Mouse (Mus musculus) mouse embryonic stem cell (cell line): Measurements from ENCODE around the gene Hes2.

Experiments
- in situ Hi-C, 2 experiments: fragments of 300-500 bp; cut with MboI; formaldehyde crosslinking; loops; 1 replicate in 1 of 2; 3 replicates in 1 of 2; pipeline ENCODE4 v1.14.3; 2019 to 2020; ENCODE audit warnings: low sequenced_read_pairs in 2 of 2, low pct_unique_long_range_greater_than_20kb in 1 of 2, mixed read lengths in 1 of 2; ENCODE audit not compliant: unreplicated experiment in 1 of 2

Hes2 gene

DNA sequence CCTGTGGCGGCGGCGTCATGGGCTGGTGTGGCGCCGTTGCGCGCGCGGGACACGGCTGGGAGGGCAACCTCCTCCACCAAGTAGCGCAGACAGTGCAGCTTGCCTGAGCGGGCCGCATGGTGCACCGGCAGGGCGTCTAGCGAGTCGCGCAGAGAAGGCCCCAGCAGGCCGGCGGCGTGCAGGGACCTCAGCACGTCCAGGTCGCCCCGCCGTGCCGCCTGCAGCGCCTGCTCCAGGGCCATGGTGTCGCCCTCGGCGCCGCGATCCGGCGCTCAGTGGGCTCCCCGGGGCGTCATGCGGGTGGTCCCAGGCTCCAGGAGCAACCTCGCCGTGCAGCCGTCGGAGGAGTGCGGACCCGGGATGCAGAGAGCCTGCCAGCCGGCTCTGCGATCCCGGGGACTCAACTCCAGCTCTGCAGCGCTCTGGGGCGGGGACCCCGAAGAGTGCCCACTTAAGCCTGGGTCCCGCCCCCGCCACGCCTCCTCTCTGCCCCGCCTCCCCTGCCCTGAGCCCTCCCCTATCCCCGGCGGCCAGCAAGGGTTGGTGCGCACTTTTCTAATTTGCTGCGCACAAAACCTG, 6.6 kb upstream of the Hes2 start, which contains the start of gene Espn:
Gene Espn, minus strand, starts transcription at position 406 of the 579 bp plus-strand sequence.
- in situ Hi-C loops, result no loop called here

DNA sequence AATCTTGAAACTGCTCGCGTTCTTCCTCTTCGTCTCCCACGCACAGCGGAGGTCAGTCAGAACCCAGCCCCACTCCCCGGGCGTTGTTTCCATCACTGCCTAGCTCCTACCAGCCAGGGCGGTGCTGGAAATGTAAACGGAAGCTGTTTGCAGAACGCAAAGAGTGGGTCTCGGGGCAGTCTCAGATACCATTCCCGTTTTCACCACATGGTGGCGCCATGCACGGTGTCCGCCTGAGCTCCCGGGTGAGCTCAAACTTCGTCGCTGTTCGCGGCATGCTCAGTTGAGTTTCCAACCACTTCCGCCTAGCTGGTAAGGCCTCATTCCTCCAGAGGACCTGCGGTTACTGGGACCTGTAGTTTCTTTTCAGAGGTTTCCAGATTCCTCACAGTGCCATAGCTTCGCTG, 4.9 kb upstream of the Hes2 start:
- in situ Hi-C loops, result no loop called here

DNA sequence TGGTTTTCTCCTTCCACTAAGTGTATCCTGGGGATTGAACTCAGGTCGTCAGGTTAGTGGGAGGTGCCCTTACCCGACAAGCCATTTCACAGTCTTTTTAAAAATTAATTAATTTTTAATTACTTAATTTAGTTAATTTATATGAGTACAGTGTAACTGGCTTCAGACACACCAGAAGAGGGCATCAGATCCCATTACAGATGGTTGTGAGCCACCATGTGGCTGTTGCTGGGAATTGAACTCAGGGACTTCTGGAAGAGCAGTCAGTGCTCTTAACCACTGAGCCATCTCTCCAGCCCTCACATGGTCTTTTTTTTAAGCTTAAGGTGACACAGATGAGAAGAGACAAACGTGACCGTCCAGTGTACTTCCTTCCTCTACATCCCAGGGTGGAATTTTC, 3.6 kb upstream of the Hes2 start:
- in situ Hi-C loops, result no loop called here

DNA sequence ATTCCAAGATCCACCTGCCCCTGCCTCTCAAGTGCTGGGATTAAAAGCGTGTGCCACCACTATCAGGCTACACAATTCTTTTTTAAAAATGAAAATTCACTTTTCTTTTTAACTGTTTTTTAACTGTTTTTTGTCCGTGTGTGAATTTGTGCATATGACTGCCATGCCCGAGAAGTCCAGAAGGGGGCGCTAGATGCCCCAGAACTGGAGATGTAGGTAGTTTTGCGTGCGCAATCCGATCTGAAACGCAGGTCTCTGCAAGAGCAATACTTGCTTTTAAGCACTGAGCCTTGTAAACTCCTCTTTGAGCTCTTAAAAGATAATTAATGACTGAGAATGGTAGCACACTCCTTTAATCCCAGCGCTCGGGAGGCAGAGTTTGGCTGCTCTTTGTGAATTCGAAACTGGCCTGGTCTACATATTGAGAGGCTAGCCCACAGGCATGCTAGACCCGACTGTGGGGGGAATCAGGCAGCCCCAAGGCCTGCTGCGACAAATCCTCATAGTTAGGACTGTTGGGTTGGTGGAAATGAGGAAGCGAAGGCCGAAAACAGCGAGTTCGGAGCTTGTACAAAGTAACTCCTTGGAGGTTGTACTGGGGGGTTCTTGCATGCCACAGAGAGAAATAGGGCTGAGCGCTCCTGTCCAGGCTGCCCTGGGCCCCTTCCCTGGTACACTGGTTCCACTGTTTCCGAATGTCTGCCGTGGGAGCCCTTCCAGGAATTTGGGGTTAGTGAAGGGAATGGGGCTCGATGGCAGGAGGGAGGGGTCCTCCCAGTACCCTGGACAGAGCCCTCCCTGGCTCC, 685 bp upstream of the Hes2 start:
- in situ Hi-C loops, result no loop called here

DNA sequence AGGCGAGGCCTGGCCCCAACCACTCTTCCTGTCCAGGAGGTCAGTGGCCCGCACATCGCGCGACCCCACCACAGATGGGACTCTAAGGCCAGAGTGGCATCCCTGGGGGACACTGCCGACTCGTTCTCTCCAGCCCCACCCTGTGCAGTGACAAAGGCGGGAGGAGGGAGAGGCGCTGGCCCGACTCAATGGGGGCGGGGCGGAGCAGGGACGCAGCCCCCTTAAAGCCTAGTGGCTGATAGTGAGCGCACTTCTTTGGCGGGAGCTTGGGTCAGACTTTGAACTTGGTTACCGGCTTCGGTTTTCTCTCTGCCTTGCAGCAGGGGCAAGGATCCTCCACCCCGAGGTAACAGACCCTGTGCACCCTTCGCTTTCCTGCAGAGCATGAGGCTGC, 615 bp downstream of the Hes2 start:
- in situ Hi-C loops, result no loop called here

DNA sequence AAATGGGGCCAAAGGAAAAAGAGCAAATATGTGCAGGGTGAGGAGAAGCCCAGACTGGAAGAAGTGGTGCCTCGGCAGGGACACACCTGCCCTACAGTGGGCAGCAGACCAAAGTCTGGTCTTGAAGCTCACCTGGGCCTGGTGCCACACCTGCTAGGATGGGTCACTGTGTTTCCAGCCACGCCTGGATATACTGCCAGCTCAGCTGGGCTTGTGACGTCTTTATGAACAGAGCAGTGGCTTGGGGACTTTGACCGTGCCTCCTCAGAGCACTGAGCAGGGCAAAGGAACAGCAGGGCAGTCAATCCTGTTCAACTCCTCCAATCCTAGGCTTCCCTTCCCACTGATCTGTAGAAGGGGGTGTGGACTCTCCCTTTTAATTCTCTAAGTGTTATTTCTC, 2.1 kb downstream of the Hes2 start:
- in situ Hi-C loops, result no loop called here

DNA sequence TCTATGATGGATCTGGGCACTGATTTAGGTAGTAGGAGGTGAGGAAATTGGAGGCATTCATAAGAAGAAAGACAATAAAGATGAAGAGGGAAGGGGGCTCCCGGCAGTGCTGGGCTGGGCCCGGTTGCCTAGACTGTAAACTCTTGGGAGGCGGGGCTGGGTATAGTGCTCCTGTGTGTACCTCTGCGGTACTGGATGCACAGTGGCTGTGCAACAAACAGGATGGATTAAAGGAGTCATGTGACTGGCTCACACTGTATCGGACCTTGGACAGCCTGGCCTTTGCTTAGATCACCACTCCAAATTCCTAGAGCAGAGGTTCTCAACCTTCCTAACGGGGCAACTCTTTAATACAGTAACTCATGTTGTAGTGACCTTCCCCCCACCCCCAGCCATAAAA, 2.9 kb downstream of the Hes2 start:
- in situ Hi-C loops, result no loop called here

DNA sequence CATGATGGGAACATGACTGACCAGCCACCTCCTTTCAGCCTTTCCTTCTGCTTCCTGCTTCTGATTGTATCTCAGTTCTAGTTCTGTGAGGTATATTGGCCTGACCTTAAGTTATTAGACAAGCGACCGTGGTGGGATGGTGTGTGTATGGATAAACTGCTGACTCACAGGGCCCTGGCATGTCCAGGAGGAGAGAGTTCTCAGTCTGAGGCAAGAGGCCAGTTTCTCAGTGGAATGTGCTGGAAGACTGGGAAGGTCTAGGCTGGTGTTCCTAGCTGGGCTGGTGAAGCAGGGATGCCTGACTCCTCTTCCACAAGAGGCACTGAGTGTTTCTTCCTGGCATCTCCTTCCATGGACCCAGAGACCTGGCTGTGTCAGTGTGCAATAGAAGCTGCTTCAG, 4.1 kb downstream of the Hes2 start:
- in situ Hi-C loops, result no loop called here

DNA sequence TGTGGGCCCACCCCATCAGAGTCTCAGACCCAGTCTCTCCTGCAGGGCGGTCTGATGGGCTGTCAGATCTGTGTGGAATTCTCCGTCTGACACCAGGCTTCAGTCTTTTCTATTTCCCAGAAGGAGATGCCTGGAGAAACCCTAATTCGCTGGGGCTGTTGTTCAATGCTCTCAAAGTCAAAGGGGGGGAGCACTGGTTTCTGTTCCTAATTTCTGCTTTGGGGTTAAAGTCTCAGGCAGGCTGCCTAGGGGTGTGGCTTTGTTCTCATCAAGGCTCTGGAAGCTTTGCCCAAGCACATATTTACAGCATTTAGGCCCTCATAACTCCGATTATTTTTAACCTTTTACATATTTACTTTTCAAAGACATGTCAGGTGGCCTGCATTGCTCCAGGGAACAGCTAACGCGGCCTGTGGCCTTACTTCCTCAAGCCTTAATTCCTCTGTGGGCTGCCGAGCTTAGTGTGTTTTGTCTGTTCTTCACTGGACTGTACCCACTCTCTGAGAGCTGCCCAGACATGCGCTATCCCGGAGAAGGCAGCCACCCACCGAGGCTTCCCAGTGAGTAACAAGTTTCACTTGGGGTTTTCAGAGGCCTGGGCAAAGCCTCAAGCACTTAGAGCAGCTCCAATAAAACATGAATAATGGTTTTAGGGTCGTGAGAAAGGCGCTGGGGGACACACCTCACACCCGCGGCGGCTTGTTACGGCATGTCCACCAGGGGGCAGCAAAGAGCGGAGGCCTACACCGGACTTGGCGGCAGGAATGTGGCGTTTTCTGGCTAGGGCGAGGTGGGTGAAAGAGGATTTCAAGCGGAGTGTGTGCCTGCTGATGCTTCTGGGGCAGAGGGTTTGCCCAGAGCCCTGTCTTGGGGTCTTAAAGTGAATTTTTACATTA, 6.6 kb downstream of the Hes2 start:
- in situ Hi-C loops, result no loop called here

DNA sequence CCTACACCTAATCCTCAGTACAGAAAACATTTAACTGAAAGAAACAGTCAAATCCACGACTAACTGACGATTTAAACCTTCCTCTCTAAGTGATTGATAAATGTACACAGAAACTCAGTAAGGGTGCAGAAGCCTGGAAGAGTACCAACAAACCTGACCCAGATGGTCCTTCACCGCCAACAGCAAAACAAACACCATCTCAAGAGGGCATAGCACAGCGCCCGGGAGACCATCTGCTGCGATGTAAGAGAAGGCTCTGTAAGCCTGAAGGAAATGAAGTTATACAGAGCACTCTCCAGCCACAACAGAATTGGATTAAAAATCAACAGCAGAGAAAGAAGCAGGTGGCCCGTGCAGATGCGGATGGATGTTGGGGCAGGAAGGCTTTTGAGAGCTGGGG, 9.4 kb downstream of the Hes2 start:
- in situ Hi-C loops, result no loop called here

DNA sequence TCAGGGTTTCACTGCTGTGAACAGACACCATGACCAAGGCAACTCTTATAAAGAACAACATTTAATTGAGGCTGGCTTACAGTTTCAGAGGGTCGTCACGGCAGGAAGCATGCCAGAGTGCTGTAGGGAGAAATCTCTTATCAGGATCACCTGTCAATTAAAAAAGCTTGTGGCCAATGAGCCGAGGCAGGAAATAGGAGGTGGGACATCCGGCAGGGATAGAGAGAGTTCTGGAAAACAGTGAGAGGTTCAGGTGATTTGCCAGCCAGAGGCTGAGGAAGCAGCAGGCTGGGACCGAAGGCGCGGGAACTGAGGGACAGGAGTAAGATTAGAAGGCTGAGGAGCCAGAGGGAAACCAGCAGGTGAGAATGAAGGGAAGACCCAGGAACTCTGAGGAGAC, 10.4 kb downstream of the Hes2 start:
- in situ Hi-C loops, result no loop called here

DNA sequence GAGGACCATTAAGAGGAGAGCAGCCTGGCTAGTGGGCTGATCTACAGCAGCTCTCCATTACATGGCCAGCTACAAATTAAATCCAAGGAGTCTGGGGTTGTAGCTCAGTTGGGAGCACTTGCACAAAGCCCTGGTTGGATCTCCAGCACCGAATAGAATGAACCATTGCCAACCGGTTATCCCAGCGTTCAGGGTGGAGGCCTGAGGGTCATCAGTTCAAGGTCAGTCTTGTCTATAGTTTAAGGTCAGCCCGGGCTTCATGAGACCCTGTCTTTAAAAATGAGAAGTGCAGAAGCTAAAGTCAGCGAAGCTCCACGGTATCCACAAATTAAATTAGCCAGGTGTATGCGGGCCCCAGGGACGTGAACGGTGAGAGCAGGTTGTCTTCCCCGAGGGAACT, 11.6 kb downstream of the Hes2 start:
- in situ Hi-C loops, result loop anchor here (5.0 to 10.0 kb wide), 5 partner anchors 42 to 267 kb away; partner anchors contain the start of genes Hes3 (in 1 of the 2) and Icmt (in 1 of the 2)

DNA sequence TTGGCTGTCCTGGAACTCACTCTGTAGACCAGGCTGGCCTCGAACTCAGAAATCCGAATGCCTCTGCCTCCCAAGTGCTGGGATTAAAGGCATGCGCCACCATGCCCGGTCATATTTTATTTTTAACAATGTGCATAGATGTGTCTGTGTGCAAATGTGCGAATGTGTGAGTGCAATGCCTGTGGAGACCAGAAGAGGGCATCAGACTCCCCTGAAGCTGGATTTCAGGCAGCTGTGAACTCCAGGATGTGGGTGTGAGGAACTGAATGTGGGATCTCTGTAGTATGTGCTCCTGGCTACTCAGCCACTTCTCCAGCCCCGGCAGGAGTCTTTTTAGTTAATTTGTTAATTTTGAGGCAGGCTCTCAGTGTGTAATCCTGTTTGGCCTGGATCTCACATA, 12.9 kb downstream of the Hes2 start:
- in situ Hi-C loops, result loop anchor here (5.0 to 10.0 kb wide), 5 partner anchors 41 to 266 kb away; partner anchors contain the start of genes Hes3 (in 1 of the 2) and Icmt (in 1 of the 2)

DNA sequence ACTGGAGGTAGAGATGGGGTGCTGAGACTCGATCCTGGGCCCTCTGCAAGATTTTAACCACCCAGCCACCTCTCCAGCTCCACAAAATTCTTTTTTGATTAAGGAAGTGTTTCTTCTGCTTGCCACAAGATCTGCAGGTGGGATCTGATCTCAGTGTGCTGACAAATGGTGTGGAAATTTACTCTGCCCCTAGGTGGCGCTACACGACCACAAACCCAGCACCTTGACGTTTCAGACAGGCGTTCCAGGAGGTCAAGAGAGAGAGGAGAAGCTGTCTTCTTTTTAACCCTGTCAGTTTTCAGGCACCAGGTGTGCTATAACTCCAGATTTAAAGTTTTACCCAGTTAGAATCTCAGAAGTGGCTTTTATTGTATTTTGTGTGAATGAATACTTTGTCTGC, 14.4 kb downstream of the Hes2 start:
- in situ Hi-C loops, result loop anchor here (5.0 to 10.0 kb wide), 5 partner anchors 39 to 264 kb away; partner anchors contain the start of genes Hes3 (in 1 of the 2) and Icmt (in 1 of the 2)

DNA sequence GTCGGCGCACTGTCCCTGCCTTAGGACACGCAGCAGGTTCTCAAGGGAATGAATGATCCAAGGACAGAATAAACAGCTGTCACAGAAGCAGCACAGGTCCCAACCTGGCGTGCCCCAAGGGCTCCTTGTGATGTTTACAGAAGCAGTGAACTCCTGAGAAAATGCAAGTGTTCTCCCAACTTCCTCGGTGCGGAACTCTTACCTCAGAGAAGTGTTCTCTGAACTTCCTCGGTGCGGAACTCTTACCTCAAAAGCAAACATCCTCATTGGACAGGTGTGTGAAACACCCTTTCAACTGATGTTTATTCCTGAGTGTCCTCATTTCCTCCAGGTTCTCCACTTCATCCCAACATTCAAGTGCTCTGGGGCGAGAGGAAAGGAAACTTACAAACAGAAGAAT, 15.3 kb downstream of the Hes2 start:
- in situ Hi-C loops, result loop anchor here (5.0 to 10.0 kb wide), 5 partner anchors 38 to 263 kb away; partner anchors contain the start of genes Hes3 (in 1 of the 2) and Icmt (in 1 of the 2)

DNA sequence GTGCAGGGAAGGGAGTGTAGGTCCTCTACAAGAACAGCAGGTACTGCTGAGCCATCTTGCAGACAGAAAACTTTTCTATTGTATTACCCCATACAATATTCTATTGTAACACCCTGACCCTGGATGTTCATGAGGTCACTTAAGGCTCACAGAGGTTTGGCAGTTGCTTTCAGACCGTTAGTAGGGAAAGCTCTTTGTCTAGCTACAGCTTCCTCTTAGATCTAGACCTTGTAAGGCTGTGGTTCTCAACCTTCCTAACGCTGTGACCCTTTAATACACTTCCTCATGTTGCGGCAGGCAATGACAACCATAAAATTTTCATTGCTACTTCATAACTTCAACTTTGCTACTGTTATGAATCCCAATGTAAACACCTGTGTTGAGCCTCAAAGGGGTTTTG, 18.0 kb downstream of the Hes2 start:
- in situ Hi-C loops, result loop anchor here in 1 of 2 experiments (10.0 kb wide), 2 partner anchors 118 to 258 kb away; partner anchors contain the start of genes Hes3 and Icmt

DNA sequence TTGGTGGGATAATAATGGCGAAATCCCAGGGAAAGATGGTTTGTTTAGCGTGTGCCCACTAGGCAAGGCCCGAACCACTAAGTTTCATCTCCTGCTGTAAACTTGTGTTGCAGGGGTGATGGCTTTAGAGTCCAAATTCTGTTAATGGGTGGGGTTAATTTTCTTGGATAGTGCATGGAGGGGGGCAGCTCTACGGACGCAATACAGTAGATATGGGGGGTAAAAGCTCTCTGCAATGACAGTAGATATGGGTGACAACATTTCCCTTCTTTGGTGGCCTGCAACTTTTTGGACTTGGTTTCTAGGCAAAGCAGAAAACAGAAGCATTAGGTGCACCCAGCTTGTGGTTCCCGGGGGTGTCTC, 18.5 kb downstream of the Hes2 start:
- in situ Hi-C loops, result loop anchor here in 1 of 2 experiments (10.0 kb wide), 2 partner anchors 118 to 258 kb away; partner anchors contain the start of genes Hes3 and Icmt

DNA sequence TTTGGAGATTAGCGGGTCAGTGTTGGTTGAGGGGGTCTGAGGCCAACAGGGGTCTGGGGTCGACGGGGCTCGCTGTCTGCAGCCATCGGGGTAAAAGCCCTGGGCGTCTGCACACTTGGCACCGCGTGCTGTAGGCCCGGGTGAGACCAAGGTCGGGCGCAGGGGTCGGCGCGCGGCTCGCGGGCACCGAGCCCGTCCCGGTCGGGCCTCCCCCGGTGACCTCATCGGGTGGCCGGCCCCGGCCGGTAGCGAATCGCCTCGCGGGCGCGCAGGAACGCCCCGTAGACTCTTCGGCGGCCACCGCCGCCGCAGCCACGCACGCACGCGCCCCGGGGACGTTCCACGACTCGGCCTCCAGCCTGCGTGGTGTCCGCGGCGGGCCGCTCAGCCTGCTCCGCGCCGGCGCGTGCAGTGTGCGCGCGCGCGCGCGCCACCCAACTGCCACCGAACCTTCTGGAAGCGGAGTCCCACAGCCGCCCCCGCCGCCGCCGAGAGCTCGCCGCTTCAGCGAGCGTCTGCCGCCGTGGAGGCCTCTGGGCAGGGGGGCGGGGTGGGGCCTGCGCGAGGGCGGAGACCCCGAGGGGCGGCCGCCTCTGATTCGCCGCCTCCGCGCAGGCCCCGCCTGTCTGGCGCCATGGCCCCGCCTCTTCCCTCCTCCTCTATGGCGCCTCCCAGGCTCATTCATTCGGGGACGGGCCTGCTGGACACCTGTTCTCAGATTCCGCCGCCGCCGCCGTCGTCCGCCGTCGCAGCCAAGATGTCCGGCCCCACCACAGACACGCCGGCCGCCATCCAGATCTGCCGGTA, 19.1 kb downstream of the Hes2 start, which contains the start of gene Acot7:
Gene Acot7, plus strand, starts transcription at position 598 of the 807 bp plus-strand sequence.
- in situ Hi-C loops, result loop anchor here in 1 of 2 experiments (10.0 kb wide), 2 partner anchors 117 to 257 kb away; partner anchors contain the start of genes Hes3 and Icmt
